Mouse (Mus musculus) cerebellum, postnatal 14 days (tissue): ENCODE data around the gene Plcg2.

Source experiments
- DNase-seq, 2 experiments: peaks; one replicate each; pipeline ENCODE4 v3.0.0; 2021; ENCODE audit warnings: mixed read lengths in 2 of 2

Plcg2 gene

DNA sequence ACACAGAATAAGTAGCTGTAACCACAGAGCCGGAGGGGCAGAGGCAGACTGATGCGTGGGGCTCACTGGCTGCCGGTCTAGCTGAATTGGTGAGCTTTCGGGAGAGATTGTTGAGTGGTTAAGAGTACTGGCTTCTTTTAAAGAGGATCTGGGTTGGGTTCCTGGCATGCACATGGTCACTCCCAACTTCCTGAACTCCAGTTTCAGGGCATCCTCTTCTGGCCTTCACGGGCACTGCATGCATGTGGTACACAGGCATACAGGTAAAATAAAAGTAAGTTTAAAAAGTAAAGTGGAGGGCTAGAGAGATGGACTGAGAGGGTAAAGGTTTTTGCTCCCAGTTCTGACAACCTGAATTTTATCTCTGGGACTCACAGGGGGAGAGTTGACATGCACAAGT is 52.4 kb downstream of the Plcg2 start:
- DNase-seq = no peak

DNA sequence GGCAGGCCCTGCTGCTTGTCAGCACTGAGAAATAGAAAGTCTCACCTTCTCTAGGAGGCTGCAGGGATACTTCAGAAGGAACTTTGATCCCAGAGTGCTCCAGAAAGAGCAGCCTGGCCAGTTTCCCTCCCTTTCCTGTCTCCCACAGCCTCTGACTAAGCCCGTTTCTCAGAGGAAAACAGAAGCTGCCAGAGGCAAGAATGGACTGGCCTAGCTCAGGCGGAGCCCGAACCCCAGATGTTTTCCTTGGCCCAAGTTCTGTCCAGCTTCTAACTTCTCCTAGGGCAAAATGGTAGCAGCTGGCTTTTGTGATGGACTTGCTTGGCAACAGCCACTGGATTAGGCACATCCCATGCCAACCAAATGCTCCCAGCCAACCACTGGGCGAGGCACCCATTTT is 62.9 kb downstream of the Plcg2 start:
- DNase-seq = no peak

DNA sequence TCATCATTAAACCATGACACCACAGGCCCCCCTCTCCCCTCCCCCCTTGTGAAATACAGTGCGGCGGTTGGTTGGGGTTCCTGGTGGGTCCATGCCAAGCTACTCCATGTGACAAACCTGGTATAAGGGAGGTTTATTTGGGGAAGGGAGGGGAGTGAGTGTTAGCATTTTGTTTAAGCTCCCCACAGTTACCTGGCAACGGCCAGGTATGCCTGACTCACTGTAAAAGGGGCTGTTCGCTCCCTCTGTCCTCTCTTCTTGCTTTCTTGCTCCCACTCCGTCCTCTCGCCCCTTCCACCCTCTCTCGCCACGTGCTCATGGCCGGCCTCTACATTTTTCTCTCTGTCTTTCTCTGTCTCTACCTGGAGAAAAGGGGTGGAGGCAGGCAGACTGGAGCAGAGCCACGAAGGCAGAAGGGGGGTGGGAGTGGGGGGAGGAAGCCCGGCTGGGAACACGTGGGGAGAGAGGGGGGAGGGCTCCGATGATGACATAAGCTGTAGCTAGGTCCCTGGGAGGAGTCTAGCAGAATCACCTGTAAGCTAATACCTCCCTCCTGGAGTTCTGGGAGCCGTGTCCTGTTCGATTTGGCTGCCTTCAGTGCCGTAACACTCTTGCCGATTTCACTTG is 63.8 kb downstream of the Plcg2 start:
- DNase-seq = no peak

DNA sequence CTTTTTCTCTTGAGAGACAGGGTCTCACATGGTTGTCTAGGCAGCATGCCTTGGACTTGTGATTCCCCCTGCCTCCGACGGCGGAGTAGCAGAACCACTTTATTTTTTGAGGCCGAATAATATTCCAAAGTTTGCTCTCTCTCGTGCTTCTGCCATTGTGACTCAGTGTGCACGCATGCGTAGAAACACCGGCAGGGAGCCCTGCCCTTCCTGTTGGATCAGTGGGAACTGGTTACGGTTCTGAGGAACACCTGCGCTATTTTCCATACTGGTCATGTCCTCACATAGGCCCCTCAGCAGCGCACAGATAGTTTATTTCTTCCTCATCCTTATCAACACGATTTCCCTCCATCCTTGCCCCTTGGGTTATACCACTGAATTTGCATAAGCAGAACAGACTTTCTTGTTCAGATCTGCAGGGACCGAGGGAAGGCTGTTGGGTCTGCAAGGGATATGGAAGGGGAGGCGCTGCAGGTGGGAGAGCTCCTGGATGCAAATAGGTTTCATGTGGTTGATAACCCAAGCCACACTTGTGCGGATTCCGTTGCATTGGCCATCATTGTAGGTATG is 64.4 kb downstream of the Plcg2 start:
- DNase-seq = no peak

DNA sequence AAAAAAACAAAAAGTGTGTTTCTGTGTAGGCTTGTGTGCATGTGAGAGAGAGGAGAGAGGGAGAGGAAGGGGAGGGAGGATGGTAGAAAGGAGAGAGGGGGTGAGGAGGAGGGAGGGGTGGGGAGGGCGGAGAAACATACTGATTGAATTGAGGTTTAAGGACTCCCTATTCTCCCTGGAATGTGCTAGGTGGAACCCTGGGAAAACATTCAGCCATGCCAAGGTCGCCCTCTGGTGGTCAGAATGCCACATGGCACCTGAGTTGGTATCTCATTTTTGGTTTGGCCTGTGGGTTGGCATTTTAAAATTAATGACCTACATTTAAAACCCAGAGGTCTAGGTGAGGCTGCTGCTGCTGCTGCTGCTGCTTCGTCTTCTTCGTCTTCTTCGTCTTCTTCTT is 71.3 kb downstream of the Plcg2 start:
- DNase-seq = peak; percentile 84 to 89

DNA sequence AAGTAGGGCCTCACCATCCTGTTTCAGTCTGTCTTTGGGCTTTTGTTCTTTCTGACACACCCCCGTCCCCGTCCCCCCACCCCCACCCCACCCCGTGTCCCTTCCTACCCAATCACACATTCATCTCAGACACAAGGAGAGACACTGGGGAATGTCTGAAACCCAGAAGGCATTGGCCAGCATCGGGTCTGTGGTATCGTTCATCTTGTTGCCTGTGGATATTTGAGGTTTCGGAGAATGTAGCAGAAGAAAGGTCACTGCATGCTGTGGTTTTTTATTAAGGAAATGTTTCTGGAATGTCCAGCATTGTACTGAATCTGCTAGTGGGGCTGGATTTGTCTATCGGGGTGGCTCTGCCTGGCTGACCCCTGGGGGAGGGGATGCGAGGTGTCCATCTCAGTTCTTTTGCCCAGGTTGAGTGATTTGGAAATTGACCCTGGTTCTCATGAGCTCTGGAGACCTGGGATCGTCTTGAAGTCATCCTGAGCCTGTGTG is 78.2 kb downstream of the Plcg2 start:
- DNase-seq = no peak

DNA sequence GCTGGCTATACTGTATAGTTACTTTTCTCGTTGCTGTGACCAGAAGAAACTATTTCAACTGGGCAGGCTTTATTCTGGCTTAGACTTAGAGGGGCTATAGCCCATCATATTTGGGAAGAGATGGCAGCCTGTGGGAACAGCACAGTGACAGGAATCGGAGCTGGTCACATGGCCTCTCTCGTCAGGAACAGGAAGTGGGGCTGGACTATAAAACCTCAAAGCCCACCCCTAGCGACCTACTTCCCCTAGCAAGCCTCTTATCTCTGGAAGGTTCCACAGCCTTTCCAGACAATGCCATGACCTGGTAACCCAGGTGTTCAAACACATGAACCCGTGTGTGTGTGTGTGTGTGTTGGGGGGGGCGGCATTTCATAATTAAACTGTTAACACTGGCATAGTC is 79.0 kb downstream of the Plcg2 start:
- DNase-seq = no peak

DNA sequence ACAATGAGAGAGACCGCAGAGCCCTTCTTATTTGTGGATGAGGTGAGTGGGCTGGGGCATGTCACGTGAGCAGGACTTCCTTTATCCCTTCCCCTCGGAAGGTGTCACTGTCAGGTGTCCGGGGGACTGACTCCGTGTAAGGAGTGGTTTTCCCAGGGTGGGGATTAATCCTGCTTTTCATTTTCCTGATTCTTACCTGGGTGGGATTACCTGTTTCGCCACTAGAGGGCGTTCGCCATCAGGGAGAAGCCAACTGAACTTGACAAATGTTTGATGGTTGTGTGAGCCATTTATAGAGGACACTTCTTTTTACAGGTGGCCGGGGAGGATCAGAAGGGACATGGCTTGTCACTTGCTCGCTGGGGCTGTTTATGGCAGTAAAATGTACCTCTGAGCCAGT is 79.8 kb downstream of the Plcg2 start:
- peak; percentile 22 to 54 for DNase-seq

DNA sequence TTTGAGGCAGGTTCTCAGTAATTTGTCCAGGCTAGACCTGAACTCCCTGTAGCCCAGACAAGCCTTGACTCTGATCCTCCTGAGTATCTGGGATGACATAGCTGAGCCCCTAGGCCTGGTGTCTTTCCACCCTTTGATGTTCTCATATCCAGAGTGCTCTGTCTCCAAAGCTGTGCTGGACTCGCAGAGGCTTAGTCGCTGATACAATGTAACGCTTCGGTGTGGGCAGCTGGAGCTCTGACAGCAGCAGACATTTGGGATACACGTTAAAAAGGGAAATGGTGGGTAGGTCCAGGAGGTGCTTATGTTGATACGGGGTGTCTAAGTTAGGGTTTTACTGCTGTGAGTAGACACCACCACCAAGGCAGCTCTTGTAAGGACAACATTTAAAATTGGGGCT is 80.8 kb downstream of the Plcg2 start:
- DNase-seq = no peak

DNA sequence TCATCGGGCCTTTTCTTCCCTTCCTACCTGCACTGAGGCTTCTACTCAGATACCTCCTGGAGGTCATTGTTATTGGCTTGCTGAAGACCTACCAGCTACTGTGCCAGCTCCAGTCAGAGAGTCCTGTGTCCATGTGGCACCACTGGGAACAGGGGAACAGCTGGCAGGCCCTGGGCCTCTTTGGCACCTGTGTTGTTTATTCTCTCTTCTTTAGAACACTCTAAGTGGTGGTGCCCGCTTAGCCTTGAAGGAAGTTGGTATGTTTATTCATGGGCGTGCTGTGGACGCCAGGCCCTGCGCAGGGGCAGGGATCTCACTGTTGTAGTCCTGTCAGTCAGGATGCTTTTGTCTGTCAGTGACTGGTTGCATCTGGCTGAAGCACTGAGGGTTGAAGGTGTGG is 95.8 kb downstream of the Plcg2 start:
- DNase-seq = no peak

DNA sequence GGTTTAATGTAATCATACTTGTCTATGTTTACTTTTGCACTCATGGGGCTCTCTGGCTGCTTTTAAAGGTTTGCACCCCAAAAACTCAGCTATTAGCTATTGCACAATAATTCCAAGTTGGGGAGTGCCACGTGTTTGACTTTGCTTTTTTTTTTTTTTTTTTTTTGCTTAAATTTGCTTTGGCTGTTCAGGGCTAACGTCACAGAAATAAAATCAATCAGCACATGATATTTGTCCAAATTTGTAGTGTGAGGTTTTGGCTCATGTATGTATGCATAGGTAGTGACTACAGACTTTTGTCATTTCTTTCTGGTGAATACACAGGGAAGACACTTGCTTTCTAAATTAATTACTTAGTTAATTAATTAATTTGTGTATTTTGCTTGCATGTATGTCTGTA is 96.9 kb downstream of the Plcg2 start:
- DNase-seq = no peak

DNA sequence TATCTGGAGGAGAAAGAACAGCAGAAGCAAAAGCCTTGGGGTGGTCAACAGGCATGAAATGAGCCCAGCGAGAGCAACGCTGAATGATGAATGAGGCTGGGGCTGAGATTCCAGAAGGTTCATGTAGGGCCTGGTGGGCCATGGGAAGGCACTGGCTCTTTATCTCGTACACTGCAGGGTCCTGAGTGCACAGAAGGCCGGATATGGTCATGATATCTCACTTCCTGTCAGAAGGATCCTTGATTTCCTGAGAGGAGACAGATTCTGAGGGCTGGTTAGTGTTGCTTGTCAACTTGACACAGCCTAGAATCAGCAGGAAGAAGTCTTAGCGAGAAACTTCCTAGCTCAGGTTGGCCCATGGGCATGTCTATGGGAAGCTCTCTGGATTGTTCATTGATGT is 98.7 kb downstream of the Plcg2 start:
- DNase-seq = no peak

DNA sequence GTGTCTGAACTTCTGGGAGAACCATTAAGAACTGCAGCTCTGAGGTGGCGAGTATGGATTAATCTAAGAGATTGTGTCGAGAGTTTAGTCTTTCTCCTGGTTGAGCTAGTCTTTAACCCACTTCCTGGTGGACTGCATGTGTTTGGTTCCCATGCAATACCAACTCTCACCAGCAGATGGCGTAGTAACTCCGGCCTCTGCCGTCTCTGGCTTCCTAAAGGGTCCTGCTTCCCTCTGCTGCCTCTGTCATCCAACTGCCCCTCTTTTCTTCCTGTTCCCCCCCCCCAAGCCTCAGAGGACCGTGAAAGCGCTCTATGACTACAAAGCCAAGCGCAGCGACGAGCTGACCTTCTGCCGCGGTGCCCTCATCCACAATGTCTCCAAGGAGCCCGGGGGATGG is 102.7 kb downstream of the Plcg2 start:
- DNase-seq = peak; percentile 36 to 72

DNA sequence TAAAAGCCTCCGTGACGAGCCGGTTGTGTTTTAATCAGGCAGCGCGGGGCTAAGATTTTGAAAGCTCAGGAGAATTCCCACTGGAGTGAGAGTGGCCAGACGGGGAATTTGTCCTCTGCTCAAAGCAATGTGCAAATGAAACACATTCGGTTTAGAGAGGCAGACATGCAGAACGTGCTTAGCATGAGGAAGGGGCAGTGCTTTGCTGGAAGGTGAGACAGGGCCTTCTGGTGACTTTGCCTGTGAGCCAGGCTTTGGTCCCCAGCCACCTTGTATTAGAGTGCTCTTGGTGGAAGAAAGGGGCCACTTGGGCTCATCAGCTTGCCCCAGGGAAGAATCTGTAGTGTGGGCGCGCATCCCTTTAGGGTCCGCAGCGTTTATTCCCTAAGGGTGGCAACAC is 106.0 kb downstream of the Plcg2 start:
- peak; percentile 59 to 60 for DNase-seq

DNA sequence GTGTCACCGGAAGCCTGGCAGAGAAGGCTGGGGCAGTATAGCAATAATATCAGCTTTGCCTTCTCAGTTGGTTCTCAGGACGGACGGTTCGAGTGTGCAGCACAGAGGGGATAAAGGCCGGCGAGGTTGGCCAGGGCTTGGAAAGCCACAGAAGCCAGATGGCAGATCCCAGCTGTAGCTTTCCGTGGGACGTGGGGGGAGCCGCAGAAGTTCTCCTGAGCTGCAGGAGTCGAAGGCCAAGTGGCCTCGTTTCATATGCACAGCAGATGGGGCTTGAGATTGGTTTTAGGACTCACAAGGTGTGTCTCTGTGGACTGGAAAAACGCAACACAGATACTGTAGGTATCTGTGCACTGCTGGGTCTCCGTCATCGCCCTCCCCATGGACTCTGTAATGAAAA is 106.6 kb downstream of the Plcg2 start:
- DNase-seq = peak; percentile 79 to 80

DNA sequence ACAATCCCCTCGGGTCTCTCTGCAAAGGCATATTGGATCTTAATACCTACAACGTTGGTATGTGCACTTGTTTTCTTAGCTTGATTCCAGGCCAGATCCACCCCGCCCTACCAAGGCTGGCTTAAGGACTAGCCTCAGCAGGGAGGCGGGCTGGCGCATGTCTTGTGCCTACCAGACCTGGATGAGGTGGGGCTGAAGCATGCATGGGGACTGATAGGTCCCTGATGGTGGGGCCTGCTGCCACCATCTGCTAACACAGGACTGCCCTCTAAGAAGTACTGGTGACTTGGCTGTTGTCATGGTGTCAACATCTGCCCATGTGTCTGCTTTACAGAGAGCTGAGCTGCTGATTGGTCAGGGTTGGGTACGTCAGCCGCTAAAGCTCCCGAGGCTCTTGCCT is 107.1 kb downstream of the Plcg2 start:
- DNase-seq = peak; percentile 75 to 82

DNA sequence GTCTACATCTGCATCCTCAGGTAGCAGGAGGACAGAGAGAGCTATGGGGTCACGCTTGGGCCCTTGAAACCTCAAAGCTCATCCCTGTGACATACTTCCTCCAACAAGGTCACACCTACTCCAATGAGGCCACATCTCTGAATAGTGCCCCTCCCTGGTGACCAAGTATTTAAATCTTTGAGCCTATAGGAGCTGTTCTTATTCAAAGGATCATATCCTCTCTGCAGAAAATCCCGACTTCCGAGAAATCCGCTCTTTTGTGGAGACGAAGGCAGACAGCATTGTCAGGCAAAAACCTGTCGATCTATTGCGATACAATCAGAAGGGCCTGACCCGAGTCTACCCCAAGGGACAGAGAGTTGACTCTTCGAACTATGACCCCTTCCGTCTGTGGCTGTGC is 112.4 kb downstream of the Plcg2 start:
- DNase-seq = no peak

DNA sequence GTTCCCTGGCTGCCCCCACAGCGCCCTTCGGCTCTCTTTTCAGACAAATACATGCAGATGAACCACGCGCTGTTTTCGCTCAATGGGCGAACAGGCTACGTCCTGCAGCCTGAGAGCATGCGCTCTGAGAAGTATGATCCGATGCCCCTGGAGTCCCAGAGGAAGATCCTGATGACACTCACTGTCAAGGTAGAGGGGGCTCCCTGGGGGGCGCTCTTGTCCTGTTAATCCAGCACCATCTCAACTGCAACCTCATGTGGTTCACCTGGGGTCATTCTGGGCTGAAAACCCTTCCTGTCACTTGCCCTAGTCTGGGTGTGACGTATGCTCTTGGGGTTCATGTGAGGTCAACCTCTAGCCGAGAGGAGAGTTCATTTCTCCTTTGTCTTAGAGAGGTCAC is 114.8 kb downstream of the Plcg2 start:
- no peak for DNase-seq

DNA sequence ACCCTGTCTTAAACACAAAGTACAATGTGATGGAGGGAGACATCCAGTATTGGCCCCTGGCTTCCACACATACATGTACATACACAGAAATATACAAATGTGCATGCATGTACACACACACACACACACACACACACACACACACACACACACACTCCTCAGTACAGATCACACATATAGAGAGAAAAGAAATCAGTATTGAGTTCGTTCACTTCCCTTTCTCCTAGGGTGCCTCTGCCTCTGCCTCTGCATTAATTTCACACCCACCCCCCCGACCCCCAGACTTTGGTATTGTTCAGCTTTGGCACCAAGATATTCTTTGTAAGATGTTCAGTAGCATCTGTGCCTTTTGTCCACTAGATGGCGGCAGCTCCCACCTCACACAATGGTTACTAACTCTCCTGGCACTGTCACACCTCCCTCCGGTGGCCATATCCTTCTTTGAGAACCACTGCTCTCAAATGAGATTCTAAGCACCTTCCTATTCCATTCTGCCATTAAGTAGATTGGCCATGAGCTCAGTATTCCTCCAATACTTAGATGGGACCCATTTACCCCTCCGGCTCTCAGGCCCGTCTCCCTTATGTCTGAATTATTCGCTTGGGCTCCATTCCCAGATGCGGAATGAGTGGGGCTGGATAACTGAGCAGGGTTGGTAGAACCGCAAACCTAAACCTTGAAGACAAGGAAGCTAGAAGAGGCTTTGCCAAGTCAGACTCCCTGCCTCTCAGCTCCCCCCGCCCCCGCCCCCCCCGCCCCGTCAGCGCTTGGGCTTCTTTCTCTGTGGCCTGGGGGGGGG is 128.1 kb downstream of the Plcg2 start:
- peak; percentile 77 to 84 for DNase-seq

DNA sequence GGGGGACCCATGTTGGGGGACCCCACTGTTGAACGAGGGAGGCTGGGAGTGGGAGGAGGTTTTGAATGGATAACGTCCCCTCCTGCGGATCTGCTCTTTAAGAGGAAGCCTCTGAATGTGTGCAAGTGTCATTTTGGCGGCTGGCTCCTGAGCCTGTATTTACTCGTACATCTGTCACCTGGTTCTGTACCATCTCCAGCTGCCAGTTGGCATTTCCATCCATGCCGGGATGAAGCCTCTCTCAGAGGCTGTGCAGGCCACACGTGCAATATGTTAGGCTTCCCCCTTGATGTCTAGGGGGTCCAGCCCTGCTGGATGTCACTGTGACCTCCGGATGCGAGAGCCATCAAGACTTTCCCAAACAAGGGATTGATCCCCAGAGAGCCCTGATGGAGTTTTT is 129.0 kb downstream of the Plcg2 start:
- peak; percentile 23 to 44 for DNase-seq

DNA sequence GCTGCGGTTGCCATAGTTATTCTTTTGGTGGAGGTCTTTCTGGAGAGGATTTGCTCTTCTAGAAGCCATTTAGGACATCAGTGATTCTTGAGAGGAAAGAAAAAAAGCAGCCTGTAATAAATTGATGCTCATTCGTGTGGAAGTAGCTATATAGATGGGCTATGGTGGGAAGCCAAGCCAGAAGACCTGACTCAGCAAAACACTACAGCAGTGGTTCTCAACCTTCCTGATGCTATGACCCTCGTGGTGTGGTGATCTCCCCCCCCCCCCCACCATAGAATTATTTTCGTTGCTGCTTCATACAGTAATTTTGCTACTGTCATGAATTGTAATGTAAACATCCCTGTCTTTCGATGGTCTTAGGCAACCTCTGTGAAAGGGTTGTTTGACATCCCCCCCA is 134.4 kb downstream of the Plcg2 start:
- no peak for DNase-seq

DNA sequence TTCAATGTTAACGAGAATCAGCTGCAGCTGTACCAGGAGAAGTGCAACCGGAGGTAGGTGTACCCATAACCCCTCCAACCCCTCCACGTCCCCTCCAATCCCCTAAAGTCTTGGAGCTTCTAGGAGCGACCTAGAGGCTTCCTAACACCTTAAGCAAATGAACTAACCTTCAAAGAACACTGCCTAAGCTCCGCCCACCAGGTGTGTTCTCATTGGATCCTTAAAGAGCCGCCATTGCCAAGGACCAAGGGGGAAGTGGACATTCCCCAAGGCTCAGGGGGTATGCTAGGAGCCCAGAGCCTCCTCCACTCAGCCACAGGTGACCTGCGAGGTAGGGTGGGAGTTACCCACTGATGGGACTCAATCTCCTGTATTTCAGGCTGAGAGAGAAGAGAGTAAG is 136.3 kb downstream of the Plcg2 start:
- no peak for DNase-seq

DNA sequence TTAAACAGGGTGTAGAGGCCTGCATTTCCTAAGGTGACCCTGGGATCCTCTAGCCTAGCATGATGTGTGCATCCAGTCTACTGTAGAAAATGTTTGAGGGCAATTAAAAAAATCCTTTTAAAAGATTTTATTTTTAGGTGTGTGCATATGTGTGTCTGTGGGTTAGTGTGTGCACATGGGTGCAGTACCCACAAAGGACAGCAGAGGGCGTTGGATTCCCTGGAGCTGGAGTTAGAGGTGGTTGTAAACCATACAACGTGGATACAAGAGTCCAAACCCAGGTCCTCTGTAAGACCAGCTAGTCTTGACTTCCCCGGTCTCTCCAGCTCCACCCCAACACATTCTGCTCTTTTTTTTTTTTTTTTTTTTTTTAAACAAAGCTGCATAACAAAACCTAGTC is 139.4 kb downstream of the Plcg2 start:
- no peak for DNase-seq

DNA sequence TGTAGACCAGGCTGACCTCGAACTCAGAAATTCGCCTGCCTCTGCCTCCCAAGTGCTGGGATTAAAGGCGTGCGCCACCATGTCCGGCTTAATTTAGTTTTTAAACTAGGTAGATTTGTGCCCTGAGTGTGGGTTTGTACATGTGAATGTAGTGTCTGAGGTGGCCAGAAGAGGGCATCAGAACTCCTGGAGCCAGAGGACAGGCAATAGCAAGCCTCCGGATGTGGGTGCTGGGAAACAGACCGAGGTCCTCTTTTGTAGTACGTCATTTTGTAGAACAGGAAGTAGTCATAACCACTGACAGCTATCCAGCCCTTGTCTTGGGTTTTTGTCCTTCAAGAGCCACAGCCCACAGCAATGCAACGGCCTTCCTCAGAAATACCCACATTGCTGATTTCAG is 141.5 kb downstream of the Plcg2 start:
- no peak for DNase-seq
